Mouse (Mus musculus) limb, embryonic 10.5 days (tissue): ENCODE measurements around the gene Abcd4. TPM values are rescaled to one million over a fixed set of nuclear protein-coding genes. Genes with fewer than 3 reads are reported as not detected.

Source experiments
- DNase-seq: peaks from one replicate; pipeline ENCODE4 v3.0.0-alpha.2; 2017; ENCODE audit warnings: low spot score
- H3K27ac ChIP-seq: fragments of 300-500 bp; sonication (generic); 2 replicates; pipeline ENCODE4 v1.5.1; 2016; ENCODE audit warnings: mild to moderate bottlenecking
- H3K27me3 ChIP-seq: fragments of 300-500 bp; sonication (generic); 2 replicates; pipeline ENCODE4 v1.6.1; 2016; ENCODE audit warnings: low read depth, mild to moderate bottlenecking; ENCODE audit not compliant: poor library complexity, severe bottlenecking
- H3K36me3 ChIP-seq: fragments of 300-500 bp; sonication (generic); 2 replicates; pipeline ENCODE4 v1.6.1; 2016; ENCODE audit warnings: mild to moderate bottlenecking, moderate library complexity
- H3K4me1 ChIP-seq: fragments of 300-500 bp; sonication (generic); 2 replicates; pipeline ENCODE4 v1.6.1; 2016
- H3K4me3 ChIP-seq: fragments of 300-500 bp; sonication (generic); 2 replicates; pipeline ENCODE4 v1.5.1; 2016; ENCODE audit warnings: mild to moderate bottlenecking, moderate library complexity
- H3K9me3 ChIP-seq: fragments of 300-500 bp; sonication (generic); replicated peaks from 2 replicates; pipeline ENCODE4 v1.6.1; 2016; ENCODE audit warnings: mild to moderate bottlenecking
- WGBS: fragments of 180-500 bp; shearing (Covaris S2); methylation state at CpG from one replicate; pipeline ENCODE4 v1.1.7; 2016; 5-methylcytosine and 5-hydroxymethylcytosine counted together
- polyA plus RNA-seq: library from polyadenylated mRNA; unstranded; fragments of >200 nt; fragmentation: Nextera tagmentation; extraction: Ambion mirVana; gene quantifications from 2 replicates; pipeline ENCODE4 v1.2.1, GENCODE M21; 2016

Abcd4 gene
- polyA plus RNA-seq, 1 experiment from 2014 or later = 13.5 TPM

GRCm38 (mm10) chr12:84569976-84570693, 47.1 kb downstream of the Abcd4 start:
- Histone ChIP-seq H3K9me3 (no peaks in the 10 kb centered on the region), H3K27ac (0 out of 2 replicates have a peak overlapping the region, but pooled peaks have one; percentile 30), H3K27me3 (peaks cover 96% of the 10 kb centered on the region), H3K4me1 (peaks cover 32% of the 10 kb centered on the region), H3K36me3 (no peaks in the 10 kb centered on the region), H3K4me3 (peak overlapping the region; percentile 28)
- peak; percentile 63 for DNase-seq
- 1% methylated on average over 39 of the region's 40 CpGs for WGBS

DNA sequence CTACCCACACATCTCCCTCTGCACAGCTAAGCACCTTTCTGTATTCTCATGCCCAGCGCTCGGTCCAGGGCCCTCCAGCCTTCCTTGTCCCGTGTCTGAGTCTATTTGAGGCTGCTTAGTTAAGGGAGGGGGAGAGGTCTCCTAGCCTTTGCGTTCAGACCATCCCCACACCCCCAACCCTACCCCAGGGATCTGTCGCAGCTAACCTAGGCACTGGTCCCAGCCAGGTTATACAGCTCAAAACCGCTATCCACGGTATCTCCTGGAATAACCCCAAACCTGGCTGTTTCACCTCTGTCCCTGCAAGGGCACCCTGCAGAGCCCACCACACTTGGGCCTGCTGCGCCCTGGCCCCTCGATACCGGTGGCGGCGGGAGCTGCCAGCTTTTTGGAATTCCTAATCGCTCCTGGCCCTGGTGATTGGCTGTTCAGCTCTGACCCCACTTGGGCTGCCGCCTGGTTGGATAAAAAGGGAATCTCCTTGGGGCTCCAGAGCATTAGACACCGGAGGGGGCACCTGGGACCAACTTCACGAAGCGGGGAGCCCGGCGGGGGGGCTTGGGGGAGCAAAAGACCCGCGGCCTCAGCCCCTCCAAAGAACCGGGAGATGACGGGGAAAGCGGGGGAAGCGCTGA, 47.8 kb downstream of the Abcd4 start, which contains the start of gene Vsx2:
TSS of gene Vsx2 (plus strand) at position 427 of the 635 bp plus-strand sequence.
- 0 out of 2 replicates have a peak within 1 kb of the TSS, but pooled peaks have one; percentile 30 for H3K27ac ChIP-seq
- H3K4me3 ChIP-seq = peak within 1 kb of the TSS; percentile 28
- H3K36me3 ChIP-seq = no peaks in the 10 kb centered on the region
- DNase-seq = peak; percentile 63
- peaks cover 32% of the 10 kb centered on the region for H3K4me1 ChIP-seq
- H3K27me3 ChIP-seq = peaks cover 94% of the 10 kb centered on the region
- no peaks in the 10 kb centered on the region for H3K9me3 ChIP-seq
- WGBS = 2% methylated on average over 25 of the region's 25 CpGs

- Histone ChIP-seq H3K9me3 (no peaks in the 10 kb centered on the region), H3K4me3 (no peak overlapping the region), H3K27ac (no peak overlapping the region), H3K27me3 (peaks cover 91% of the 10 kb centered on the region), H3K36me3 (no peaks in the 10 kb centered on the region), H3K4me1 (peaks cover 29% of the 10 kb centered on the region)
- DNase-seq = no peak
- WGBS = 82% methylated on average over 6 of the region's 6 CpGs
Observed at GRCm38 (mm10) chr12:84567576-84567975, 49.6 kb downstream of the Abcd4 start.

GRCm38 (mm10) chr12:84562558-84562957, 54.7 kb downstream of the Abcd4 start:
- DNase-seq = no peak
- H3K27ac ChIP-seq = no peak overlapping the region
- H3K4me3 ChIP-seq = no peak overlapping the region
- H3K36me3 ChIP-seq = no peaks in the 10 kb centered on the region
- no peaks in the 10 kb centered on the region for H3K9me3 ChIP-seq
- 54% methylated on average over 4 of the region's 4 CpGs for WGBS
- H3K27me3 ChIP-seq = peaks cover 41% of the 10 kb centered on the region
- no peaks in the 10 kb centered on the region for H3K4me1 ChIP-seq

GRCm38 (mm10) chr12:84555218-84555617, 62.0 kb downstream of the Abcd4 start:
- peaks cover 13% of the 10 kb centered on the region; the same call in 1 of the 2 replicates for H3K4me1 ChIP-seq

More at GRCm38 (mm10) chr12:84555218-84555617, 62.0 kb downstream of the Abcd4 start:
- no peak overlapping the region for H3K4me3 ChIP-seq
- no peaks in the 10 kb centered on the region for H3K27me3 ChIP-seq
- H3K27ac ChIP-seq = no peak overlapping the region
- no peaks in the 10 kb centered on the region for H3K36me3 ChIP-seq
- DNase-seq = no peak
- 57% methylated on average over 8 of the region's 8 CpGs for WGBS
- H3K9me3 ChIP-seq = no peaks in the 10 kb centered on the region

Other genes with a start within 250 kb of the Abcd4 start
- 7.8 and 8.9 TPM in 2 replicates for gene Entpd5, start 208.4 kb downstream of the Abcd4 start, polyA plus RNA-seq
- 0.36 and 0.51 TPM in 2 replicates for gene Bbof1, start 208.3 kb downstream of the Abcd4 start, polyA plus RNA-seq
- 23.1 and 24.8 TPM in 2 replicates for gene Rnf113a2, start 200.2 kb downstream of the Abcd4 start, polyA plus RNA-seq
- gene Aldh6a1, start 166.4 kb downstream of the Abcd4 start, polyA plus RNA-seq = 13.2 and 20.6 TPM in 2 replicates
- 25.8 and 29.2 TPM in 2 replicates for gene Lin52, start 166.0 kb downstream of the Abcd4 start, polyA plus RNA-seq
- gene Vsx2, start 47.7 kb downstream of the Abcd4 start, polyA plus RNA-seq = 0.33 TPM in 1 of 2 replicates, not detected in the other
- not detected in 2 replicates for gene Vrtn, start 23.6 kb upstream of the Abcd4 start, polyA plus RNA-seq
- gene Syndig1l, start 81.4 kb upstream of the Abcd4 start, polyA plus RNA-seq = 0.10 TPM in 1 of 2 replicates, not detected in the other
- 55.9 and 62.5 TPM in 2 replicates for gene Npc2, start 155.7 kb upstream of the Abcd4 start, polyA plus RNA-seq
- 118 and 137 TPM in 2 replicates for gene Isca2, start 155.8 kb upstream of the Abcd4 start, polyA plus RNA-seq